Mouse (Mus musculus) testis, adult 2 months (tissue): Measurements from ENCODE around the gene Sptlc2.

ENCODE experiments used
- CTCF ChIP-seq: fragments of 200-500 bp; IDR thresholded peaks from 2 replicates; pipeline ENCODE4 v1.5.1; 2012; ENCODE audit warnings: low read depth, mild to moderate bottlenecking, inconsistent platforms, low read length, moderate library complexity; ENCODE audit not compliant: control insufficient read depth, insufficient read depth, insufficient replicate concordance
- POLR2A ChIP-seq: fragments of 200-500 bp; IDR thresholded peaks from 2 replicates; pipeline ENCODE4 v1.6.1; 2012; ENCODE audit warnings: low read depth, mild to moderate bottlenecking, inconsistent platforms, low read length, moderate library complexity; ENCODE audit not compliant: control insufficient read depth

DNA sequence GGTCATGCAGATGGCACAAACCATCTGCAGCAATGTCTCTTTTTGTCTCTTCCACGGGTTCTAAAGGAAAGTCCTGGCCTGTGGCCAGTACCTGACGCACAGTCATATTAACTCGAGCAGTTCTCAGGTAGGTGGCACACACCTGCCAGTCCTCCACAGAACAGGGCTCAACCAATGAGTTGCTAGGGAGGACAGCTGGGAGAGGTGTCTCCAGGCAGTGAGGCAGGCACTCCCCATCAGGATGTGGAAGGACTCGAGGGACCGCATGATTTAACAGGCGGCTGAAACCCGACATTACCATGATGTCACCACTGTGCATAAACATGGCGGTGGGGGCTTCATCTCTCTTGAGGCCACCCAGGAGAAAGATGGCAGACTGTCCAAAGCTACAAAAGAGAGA, 40.7 kb upstream of the Sptlc2 start:
- TF ChIP-seq CTCF (no peak), POLR2A (no peak)
